Mouse (Mus musculus): ENCODE measurements around the gene Myl6. TPM values are rescaled to one million over a fixed set of nuclear protein-coding genes. Genes with fewer than 3 reads are reported as not detected.

Myl6 gene
- polyA plus RNA-seq, 1 experiment from 2014 or later: 3,187 TPM

DNA sequence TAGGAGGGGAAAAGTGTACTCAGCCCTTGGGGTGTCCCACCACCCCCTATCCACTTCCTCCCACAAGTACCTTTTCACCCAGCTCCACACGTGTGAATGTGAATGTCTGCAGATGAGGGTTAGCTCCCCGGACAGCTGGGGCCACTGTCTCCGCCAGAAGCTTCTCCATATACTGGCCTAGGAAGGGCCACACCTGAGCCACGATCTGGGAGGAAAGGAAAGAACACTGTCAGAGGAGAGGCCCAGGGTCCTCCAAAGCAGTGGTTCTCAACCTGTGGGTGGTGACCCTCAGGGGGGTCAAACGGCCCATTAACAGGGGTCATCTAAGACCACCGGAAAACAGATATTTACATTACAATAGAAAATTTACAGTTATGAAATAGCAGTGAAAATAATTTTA, 28.4 kb upstream of the Myl6 start:
- 79% methylated on average over 6 of the region's 6 CpGs for WGBS
- Histone ChIP-seq H3K4me1 (replicated peaks; ENCODE audit: control insufficient read depth, insufficient read depth) (peaks cover 3% of the 10 kb centered on the region), H3K4me3 (ENCODE audit: low read depth, low read length) (no peak overlapping the region), H3K9ac (ENCODE audit: low read length) (no peak overlapping the region), H3K4me2 (replicated peaks; ENCODE audit: low read depth) (no peak overlapping the region), H3K36me3 (ENCODE audit: control insufficient read depth, insufficient read depth, low read length) (peaks cover 12% of the 10 kb centered on the region), H3K27me3 (ENCODE audit: control insufficient read depth, insufficient read depth, low read length) (no peaks in the 10 kb centered on the region), H3K9me3 (ENCODE audit: control insufficient read depth, low read length) (no peaks in the 10 kb centered on the region), H3K27ac (replicated peaks) (no peak overlapping the region)
- no peak for ATAC-seq (ENCODE audit: low FRiP score, low TSS enrichment)
- no peak for DNase-seq (ENCODE audit: low spot score)
- TF ChIP-seq EP300 (optimal IDR thresholded peaks at IDR 0.05): no peak
- no peak for TF ChIP-seq CTCF (IDR thresholded peaks at IDR 0.05; ENCODE audit: low read depth)

DNA sequence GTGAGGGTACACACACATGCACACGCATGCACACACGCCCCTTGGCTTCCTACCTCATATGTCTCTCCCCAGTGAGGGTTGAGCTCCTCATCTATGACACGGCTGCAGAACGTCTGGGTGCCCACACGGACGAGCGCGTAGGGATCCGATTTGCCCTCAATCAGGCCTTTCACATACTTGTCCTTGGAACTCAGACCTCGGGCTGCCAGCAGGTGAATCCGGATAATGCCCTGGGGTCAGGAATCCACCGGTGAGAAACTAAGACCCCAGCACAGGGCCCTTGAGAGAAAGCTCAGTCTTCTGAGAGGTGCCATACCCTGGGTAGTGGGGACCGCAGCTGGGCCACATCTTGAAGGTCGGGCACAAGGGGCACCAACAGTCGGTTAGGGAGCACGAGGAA, 26.6 kb upstream of the Myl6 start:
- TF ChIP-seq CTCF (IDR thresholded peaks at IDR 0.05; ENCODE audit: low read depth) (no peak), EP300 (optimal IDR thresholded peaks at IDR 0.05) (no peak)
- Histone ChIP-seq H3K4me1 (replicated peaks; ENCODE audit: control insufficient read depth, insufficient read depth) (peaks cover 3% of the 10 kb centered on the region), H3K4me3 (ENCODE audit: low read depth, low read length) (no peak overlapping the region), H3K9ac (ENCODE audit: low read length) (no peak overlapping the region), H3K27me3 (ENCODE audit: control insufficient read depth, insufficient read depth, low read length) (no peaks in the 10 kb centered on the region), H3K36me3 (ENCODE audit: control insufficient read depth, insufficient read depth, low read length) (peaks cover 14% of the 10 kb centered on the region), H3K9me3 (ENCODE audit: control insufficient read depth, low read length) (no peaks in the 10 kb centered on the region), H3K27ac (replicated peaks) (no peak overlapping the region), H3K4me2 (replicated peaks; ENCODE audit: low read depth) (no peak overlapping the region)
- 90% methylated on average over 16 of the region's 16 CpGs for WGBS
- no peak for ATAC-seq (ENCODE audit: low FRiP score, low TSS enrichment)
- no peak for DNase-seq (ENCODE audit: low spot score)

DNA sequence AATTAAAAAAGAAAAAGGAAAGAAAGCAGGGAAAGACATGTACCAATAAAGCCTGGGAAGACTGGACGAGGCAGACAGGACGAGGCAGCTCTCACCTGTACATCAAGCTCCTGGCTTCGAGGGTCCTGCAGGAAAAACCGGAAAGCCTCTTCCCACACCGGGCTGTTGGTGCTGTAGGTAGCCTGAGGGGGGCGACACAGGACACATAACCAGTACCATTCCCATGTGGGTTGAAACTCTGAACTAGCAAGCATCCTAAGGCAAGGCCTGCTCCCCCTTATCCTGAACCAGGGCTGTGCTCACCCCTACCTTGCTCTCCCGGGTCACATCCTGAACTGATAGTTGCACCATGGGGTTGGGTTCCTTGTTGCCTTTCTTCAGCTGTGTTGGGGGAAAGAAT, 24.9 kb upstream of the Myl6 start:
- Histone ChIP-seq H3K9me3 (ENCODE audit: control insufficient read depth, low read length) (no peaks in the 10 kb centered on the region), H3K36me3 (ENCODE audit: control insufficient read depth, insufficient read depth, low read length) (peaks cover 17% of the 10 kb centered on the region), H3K4me2 (replicated peaks; ENCODE audit: low read depth) (no peak overlapping the region), H3K27me3 (ENCODE audit: control insufficient read depth, insufficient read depth, low read length) (no peaks in the 10 kb centered on the region), H3K9ac (ENCODE audit: low read length) (no peak overlapping the region), H3K27ac (replicated peaks) (no peak overlapping the region), H3K4me1 (replicated peaks; ENCODE audit: control insufficient read depth, insufficient read depth) (no peaks in the 10 kb centered on the region), H3K4me3 (ENCODE audit: low read depth, low read length) (no peak overlapping the region)
- DNase-seq (ENCODE audit: low spot score) (peak; percentile 65), ATAC-seq (ENCODE audit: low FRiP score, low TSS enrichment) (0 out of 2 replicates have a peak, but pooled peaks have one; percentile 12)
- WGBS: 78% methylated on average over 7 of the region's 7 CpGs
- TF ChIP-seq CTCF (IDR thresholded peaks at IDR 0.05; ENCODE audit: low read depth): peak; percentile 76
- TF ChIP-seq EP300 (optimal IDR thresholded peaks at IDR 0.05): no peak

DNA sequence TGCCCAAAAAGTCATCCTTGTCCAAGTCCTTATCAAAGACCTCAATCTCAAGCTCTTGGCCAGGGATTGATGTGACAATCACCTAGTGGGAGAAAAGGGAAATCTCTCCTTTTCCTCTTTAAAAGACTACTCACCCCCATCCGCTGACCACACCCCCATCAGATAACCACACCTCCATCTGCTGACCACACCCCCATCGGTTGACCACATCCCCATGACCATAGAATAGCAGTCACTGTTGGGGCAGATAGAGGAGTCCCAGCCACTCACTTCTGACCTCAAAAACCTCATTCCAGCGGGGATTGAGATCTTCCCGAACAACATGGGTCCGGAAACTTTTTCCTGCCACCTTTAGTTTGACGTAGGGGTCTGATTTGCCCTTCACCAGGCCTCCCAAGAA, 22.7 kb upstream of the Myl6 start:
- DNase-seq (ENCODE audit: low spot score): no peak
- Histone ChIP-seq H3K4me3 (ENCODE audit: low read depth, low read length) (no peak overlapping the region), H3K27me3 (ENCODE audit: control insufficient read depth, insufficient read depth, low read length) (no peaks in the 10 kb centered on the region), H3K4me2 (replicated peaks; ENCODE audit: low read depth) (no peak overlapping the region), H3K36me3 (ENCODE audit: control insufficient read depth, insufficient read depth, low read length) (peaks cover 24% of the 10 kb centered on the region), H3K9ac (ENCODE audit: low read length) (no peak overlapping the region), H3K4me1 (replicated peaks; ENCODE audit: control insufficient read depth, insufficient read depth) (no peaks in the 10 kb centered on the region), H3K9me3 (ENCODE audit: control insufficient read depth, low read length) (no peaks in the 10 kb centered on the region), H3K27ac (replicated peaks) (no peak overlapping the region)
- ATAC-seq (ENCODE audit: low FRiP score, low TSS enrichment): peak; percentile 45; the same call in 1 of the 2 replicates
- TF ChIP-seq EP300 (optimal IDR thresholded peaks at IDR 0.05): no peak
- TF ChIP-seq CTCF (IDR thresholded peaks at IDR 0.05; ENCODE audit: low read depth): no peak
- WGBS: 43% methylated on average over 6 of the region's 6 CpGs

DNA sequence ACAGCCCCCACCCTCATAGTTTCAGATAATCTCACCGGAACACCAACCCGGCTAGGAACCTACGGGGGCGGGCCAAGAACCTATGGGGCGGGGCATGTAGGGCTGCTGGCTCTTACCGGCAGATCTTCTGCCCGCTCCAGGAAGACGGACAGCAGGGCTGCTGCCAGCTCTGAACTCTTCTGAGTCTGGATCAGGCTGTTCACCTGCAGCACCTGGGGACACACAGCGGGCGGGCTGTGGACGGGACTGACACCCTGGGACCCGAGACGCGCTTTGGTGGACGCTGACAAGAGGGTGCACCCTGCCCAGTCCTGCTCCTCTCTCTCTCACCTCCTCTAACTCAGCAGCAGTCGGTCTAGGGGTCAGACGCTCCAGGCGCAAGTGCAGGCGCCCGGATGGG, 22.1 kb upstream of the Myl6 start:
- Histone ChIP-seq H3K4me3 (ENCODE audit: low read depth, low read length) (no peak overlapping the region), H3K9me3 (ENCODE audit: control insufficient read depth, low read length) (no peaks in the 10 kb centered on the region), H3K27ac (replicated peaks) (no peak overlapping the region), H3K4me1 (replicated peaks; ENCODE audit: control insufficient read depth, insufficient read depth) (no peaks in the 10 kb centered on the region), H3K9ac (ENCODE audit: low read length) (no peak overlapping the region), H3K36me3 (ENCODE audit: control insufficient read depth, insufficient read depth, low read length) (peaks cover 20% of the 10 kb centered on the region), H3K27me3 (ENCODE audit: control insufficient read depth, insufficient read depth, low read length) (no peaks in the 10 kb centered on the region), H3K4me2 (replicated peaks; ENCODE audit: low read depth) (no peak overlapping the region)
- WGBS: 50% methylated on average over 20 of the region's 20 CpGs
- DNase-seq (ENCODE audit: low spot score) (no peak), ATAC-seq (ENCODE audit: low FRiP score, low TSS enrichment) (no peak)
- no peak for TF ChIP-seq EP300 (optimal IDR thresholded peaks at IDR 0.05)

DNA sequence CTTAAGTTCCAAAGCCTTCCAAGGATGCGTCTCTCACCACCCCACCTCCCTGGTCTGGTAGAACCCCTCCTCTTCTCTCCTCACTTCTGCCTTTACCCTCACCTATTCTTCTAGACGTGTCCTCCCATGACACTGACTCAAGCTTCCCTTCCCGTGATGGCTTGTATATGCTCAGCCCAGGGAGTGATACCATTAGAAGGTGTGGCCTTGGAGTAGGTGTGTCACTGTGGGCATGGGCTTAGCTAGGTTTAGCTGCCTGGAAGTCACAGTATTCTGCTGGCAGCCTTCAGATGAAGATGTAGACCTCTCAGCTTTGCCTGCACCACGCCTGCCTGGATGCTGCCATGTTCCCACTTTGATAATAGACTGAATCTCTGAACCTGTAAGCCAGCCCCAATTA, 21.1 kb upstream of the Myl6 start:
- DNase-seq (ENCODE audit: low spot score) (no peak), ATAC-seq (ENCODE audit: low FRiP score, low TSS enrichment) (no peak)
- Histone ChIP-seq H3K27me3 (ENCODE audit: control insufficient read depth, insufficient read depth, low read length) (no peaks in the 10 kb centered on the region), H3K9me3 (ENCODE audit: control insufficient read depth, low read length) (no peaks in the 10 kb centered on the region), H3K4me3 (ENCODE audit: low read depth, low read length) (no peak overlapping the region), H3K4me2 (replicated peaks; ENCODE audit: low read depth) (no peak overlapping the region), H3K9ac (ENCODE audit: low read length) (no peak overlapping the region), H3K27ac (replicated peaks) (no peak overlapping the region), H3K4me1 (replicated peaks; ENCODE audit: control insufficient read depth, insufficient read depth) (no peaks in the 10 kb centered on the region), H3K36me3 (ENCODE audit: control insufficient read depth, insufficient read depth, low read length) (peaks cover 25% of the 10 kb centered on the region)
- WGBS: 73% methylated on average over 4 of the region's 4 CpGs
- TF ChIP-seq EP300 (optimal IDR thresholded peaks at IDR 0.05) (no peak), CTCF (IDR thresholded peaks at IDR 0.05; ENCODE audit: low read depth) (no peak)
